Mouse (Mus musculus): ENCODE data around the gene Uimc1. TPM values are rescaled to one million over a fixed set of nuclear protein-coding genes. Genes with fewer than 3 reads are reported as not detected.

The Uimc1 gene
- polyA plus RNA-seq, 1 experiment: 1.5 TPM

- WGBS: 76% methylated on average over 10 of the region's 10 CpGs
- Histone ChIP-seq H3K4me3 (ENCODE audit: low read depth, low read length) (no peak overlapping the region), H3K27me3 (ENCODE audit: control insufficient read depth, insufficient read depth, low read length) (no peaks in the 10 kb centered on the region), H3K4me1 (ENCODE audit: control insufficient read depth, insufficient read depth, insufficient read length, low read length) (no peaks in the 10 kb centered on the region), H3K27ac (ENCODE audit: insufficient read depth, low read depth, low read length) (no peak overlapping the region), H3K36me3 (ENCODE audit: control insufficient read depth, insufficient read depth, low read length) (no peaks in the 10 kb centered on the region)
- TF ChIP-seq POLR2A (IDR thresholded peaks at IDR 0.05; ENCODE audit: low read depth, low read length) (no peak), CTCF (IDR thresholded peaks at IDR 0.05; ENCODE audit: extremely low read depth, insufficient read length, insufficient replicate concordance, low read depth, low read length) (no peak)
These were observed 99.7 kb downstream of the Uimc1 start for GRCm38 (mm10) chr13:55000433-55000832.

- Histone ChIP-seq H3K36me3 (ENCODE audit: control insufficient read depth, insufficient read depth, low read length) (no peaks in the 10 kb centered on the region), H3K4me1 (ENCODE audit: control insufficient read depth, insufficient read depth, insufficient read length, low read length) (no peaks in the 10 kb centered on the region), H3K4me3 (ENCODE audit: low read depth, low read length) (no peak overlapping the region), H3K27ac (ENCODE audit: insufficient read depth, low read depth, low read length) (no peak overlapping the region), H3K27me3 (ENCODE audit: control insufficient read depth, insufficient read depth, low read length) (no peaks in the 10 kb centered on the region)
- 89% methylated on average over 8 of the region's 8 CpGs for WGBS
- no peak for TF ChIP-seq POLR2A (IDR thresholded peaks at IDR 0.05; ENCODE audit: low read depth, low read length)
- no peak for TF ChIP-seq CTCF (IDR thresholded peaks at IDR 0.05; ENCODE audit: extremely low read depth, insufficient read length, insufficient replicate concordance, low read depth, low read length)
These were observed 102.5 kb downstream of the Uimc1 start for GRCm38 (mm10) chr13:54997568-54997967.

GRCm38 (mm10) chr13:54995161-54995560, 104.9 kb downstream of the Uimc1 start:
- Histone ChIP-seq H3K27me3 (ENCODE audit: control insufficient read depth, insufficient read depth, low read length) (no peaks in the 10 kb centered on the region), H3K4me1 (ENCODE audit: control insufficient read depth, insufficient read depth, insufficient read length, low read length) (no peaks in the 10 kb centered on the region), H3K27ac (ENCODE audit: insufficient read depth, low read depth, low read length) (no peak overlapping the region), H3K36me3 (ENCODE audit: control insufficient read depth, insufficient read depth, low read length) (no peaks in the 10 kb centered on the region), H3K4me3 (ENCODE audit: low read depth, low read length) (no peak overlapping the region)
- WGBS: 49% methylated on average over 6 of the region's 6 CpGs
- TF ChIP-seq POLR2A (IDR thresholded peaks at IDR 0.05; ENCODE audit: low read depth, low read length) (no peak), CTCF (IDR thresholded peaks at IDR 0.05; ENCODE audit: extremely low read depth, insufficient read length, insufficient replicate concordance, low read depth, low read length) (no peak)

- Histone ChIP-seq H3K4me1 (ENCODE audit: control insufficient read depth, insufficient read depth, insufficient read length, low read length) (no peaks in the 10 kb centered on the region), H3K4me3 (ENCODE audit: low read depth, low read length) (no peak overlapping the region), H3K36me3 (ENCODE audit: control insufficient read depth, insufficient read depth, low read length) (no peaks in the 10 kb centered on the region), H3K27me3 (ENCODE audit: control insufficient read depth, insufficient read depth, low read length) (no peaks in the 10 kb centered on the region), H3K27ac (ENCODE audit: insufficient read depth, low read depth, low read length) (no peak overlapping the region)
- TF ChIP-seq CTCF (IDR thresholded peaks at IDR 0.05; ENCODE audit: extremely low read depth, insufficient read length, insufficient replicate concordance, low read depth, low read length) (no peak), POLR2A (IDR thresholded peaks at IDR 0.05; ENCODE audit: low read depth, low read length) (no peak)
- 36% methylated on average over 4 of the region's 4 CpGs for WGBS
These were observed 105.5 kb downstream of the Uimc1 start for GRCm38 (mm10) chr13:54994576-54994975.

GRCm38 (mm10) chr13:54992215-54992614, 107.9 kb downstream of the Uimc1 start:
- H3K4me3 ChIP-seq (ENCODE audit: low read depth, low read length): no peak overlapping the region
- WGBS: 84% methylated on average over 7 of the region's 7 CpGs
- H3K36me3 ChIP-seq (ENCODE audit: control insufficient read depth, insufficient read depth, low read length): no peaks in the 10 kb centered on the region
- H3K27me3 ChIP-seq (ENCODE audit: control insufficient read depth, insufficient read depth, low read length): no peaks in the 10 kb centered on the region
- no peaks in the 10 kb centered on the region for H3K4me1 ChIP-seq (ENCODE audit: control insufficient read depth, insufficient read depth, insufficient read length, low read length)
- H3K27ac ChIP-seq (ENCODE audit: insufficient read depth, low read depth, low read length): no peak overlapping the region
- TF ChIP-seq CTCF (IDR thresholded peaks at IDR 0.05; ENCODE audit: extremely low read depth, insufficient read length, insufficient replicate concordance, low read depth, low read length) (no peak), POLR2A (IDR thresholded peaks at IDR 0.05; ENCODE audit: low read depth, low read length) (no peak)

- no peaks in the 10 kb centered on the region for H3K36me3 ChIP-seq (ENCODE audit: control insufficient read depth, insufficient read depth, low read length)
- TF ChIP-seq POLR2A (IDR thresholded peaks at IDR 0.05; ENCODE audit: low read depth, low read length): no peak
- TF ChIP-seq CTCF (IDR thresholded peaks at IDR 0.05; ENCODE audit: extremely low read depth, insufficient read length, insufficient replicate concordance, low read depth, low read length): no peak
- no peaks in the 10 kb centered on the region for H3K4me1 ChIP-seq (ENCODE audit: control insufficient read depth, insufficient read depth, insufficient read length, low read length)
- 46% methylated on average over 7 of the region's 7 CpGs for WGBS
- no peaks in the 10 kb centered on the region for H3K27me3 ChIP-seq (ENCODE audit: control insufficient read depth, insufficient read depth, low read length)
- H3K27ac ChIP-seq (ENCODE audit: insufficient read depth, low read depth, low read length): no peak overlapping the region
- no peak overlapping the region for H3K4me3 ChIP-seq (ENCODE audit: low read depth, low read length)
These were observed 111.8 kb downstream of the Uimc1 start for GRCm38 (mm10) chr13:54988181-54988760.

- Histone ChIP-seq H3K27me3 (ENCODE audit: control insufficient read depth, insufficient read depth, low read length) (no peaks in the 10 kb centered on the region), H3K4me3 (ENCODE audit: low read depth, low read length) (no peak overlapping the region), H3K27ac (ENCODE audit: insufficient read depth, low read depth, low read length) (no peak overlapping the region), H3K4me1 (ENCODE audit: control insufficient read depth, insufficient read depth, insufficient read length, low read length) (no peaks in the 10 kb centered on the region), H3K36me3 (ENCODE audit: control insufficient read depth, insufficient read depth, low read length) (no peaks in the 10 kb centered on the region)
- WGBS: 85% methylated on average over 9 of the region's 9 CpGs
- TF ChIP-seq CTCF (IDR thresholded peaks at IDR 0.05; ENCODE audit: extremely low read depth, insufficient read length, insufficient replicate concordance, low read depth, low read length) (no peak), POLR2A (IDR thresholded peaks at IDR 0.05; ENCODE audit: low read depth, low read length) (no peak)
These were observed 112.7 kb downstream of the Uimc1 start for GRCm38 (mm10) chr13:54987405-54987804.
